Mouse (Mus musculus): ENCODE measurements at regions not wholly inside any gene's neighbourhood (a gene's known extent, or its start where the extent isn't known, plus 50 kb on each side); places are given as distances from the start of the nearest gene placed in this dataset.

GRCm38 (mm10) chr1:119298696-119299230 is 123.3 kb downstream of the Inhbb start:
- TF ChIP-seq POLR2A (IDR thresholded peaks at IDR 0.05; ENCODE audit: control insufficient read depth, low read depth, low read length) (no peak), CTCF (IDR thresholded peaks at IDR 0.05; ENCODE audit: control insufficient read depth, insufficient read depth, insufficient replicate concordance, low read depth, low read length) (no peak)
